Mouse (Mus musculus): ENCODE measurements around the gene Ptger2. TPM values are rescaled to one million over a fixed set of nuclear protein-coding genes. Genes with fewer than 3 reads are reported as not detected.
"Not testable (repeated sequence)": the region's sequence is repeated elsewhere in the genome, so short reads cannot be mapped to it uniquely, and the experiment has no call there.

The Ptger2 gene
- under 1 TPM; 0.25 to 0.45 TPM for total RNA-seq (2021)

DNA sequence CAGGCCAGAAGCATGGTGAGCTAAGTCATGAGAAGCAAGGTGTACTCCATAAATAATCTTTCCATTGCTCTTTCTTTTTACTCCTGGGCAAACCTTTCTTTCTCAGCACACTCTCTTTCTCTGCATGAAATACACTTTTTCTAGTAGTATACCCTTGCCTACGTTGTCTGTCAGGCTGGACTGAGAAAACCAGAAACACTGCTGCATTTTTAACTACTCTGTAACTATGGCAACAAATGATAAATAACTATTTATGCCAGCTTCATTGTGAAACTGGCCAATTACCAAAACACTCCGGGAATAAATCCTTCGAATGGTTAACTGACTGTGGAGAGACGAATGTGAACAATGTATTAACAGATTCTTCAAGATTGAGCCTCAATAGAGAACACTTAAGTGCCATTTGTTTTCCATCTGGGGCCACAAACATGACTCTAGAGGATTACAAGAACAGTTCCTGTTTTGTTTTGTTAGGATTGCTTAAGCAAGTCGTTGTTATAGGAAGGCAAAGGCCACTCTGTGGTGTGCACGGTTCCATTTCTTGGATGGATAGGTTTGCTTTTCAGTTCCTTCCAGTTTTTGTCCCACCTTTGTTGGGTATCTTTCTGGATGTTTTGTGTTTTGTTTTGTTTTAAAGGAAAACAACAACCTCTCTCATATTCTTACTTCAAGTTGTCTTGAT lies at the start of gene Ptger2:
Gene Ptger2, plus strand, starts transcription at position 522 of the 682 bp plus-strand sequence.
- DNase-seq, result not testable (repeated sequence)
- intact Hi-C loops (cut with DNase I), result loop anchor here (10.0 kb wide), 1 partner anchor 787 kb away; no protein-coding TSS in a partner anchor

- intact Hi-C loops (cut with DNase I), result no loop called here
- DNase-seq, result no peak
These were observed 27.2 kb upstream of the Ptger2 start for GRCm38 (mm10) chr14:44960746-44961145.

- DNase-seq, result peak; percentile 55 to 72
- intact Hi-C loops (cut with DNase I), result not testable (repeated sequence)
These were observed 10.7 kb upstream of the Ptger2 start for GRCm38 (mm10) chr14:44977278-44977677.

DNA sequence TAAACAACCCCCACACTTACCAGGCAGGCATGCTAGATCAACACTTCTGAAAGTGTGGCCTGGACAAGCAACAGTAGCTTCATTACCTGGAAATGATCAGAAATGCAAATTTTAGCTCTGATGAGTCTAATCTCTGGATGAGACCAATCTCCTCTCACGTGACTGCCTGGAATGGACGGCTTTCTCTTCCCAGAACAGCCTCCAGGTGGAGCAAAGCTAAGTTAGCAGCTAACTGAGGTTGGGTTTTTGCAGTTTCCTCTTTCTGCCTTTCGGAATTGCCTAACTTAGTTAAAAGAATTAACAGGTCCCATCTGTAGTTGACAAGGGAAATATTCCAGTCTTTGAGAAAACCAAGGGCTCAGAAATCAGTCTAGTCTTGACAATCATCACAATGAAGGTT lies 8.1 kb upstream of the Ptger2 start:
- peak; percentile 34 to 59 for DNase-seq
- intact Hi-C loops (cut with DNase I), result loop anchor here (5.0 to 10.0 kb wide), 2 partner anchors 77 to 795 kb away; no protein-coding TSS in a partner anchor

DNA sequence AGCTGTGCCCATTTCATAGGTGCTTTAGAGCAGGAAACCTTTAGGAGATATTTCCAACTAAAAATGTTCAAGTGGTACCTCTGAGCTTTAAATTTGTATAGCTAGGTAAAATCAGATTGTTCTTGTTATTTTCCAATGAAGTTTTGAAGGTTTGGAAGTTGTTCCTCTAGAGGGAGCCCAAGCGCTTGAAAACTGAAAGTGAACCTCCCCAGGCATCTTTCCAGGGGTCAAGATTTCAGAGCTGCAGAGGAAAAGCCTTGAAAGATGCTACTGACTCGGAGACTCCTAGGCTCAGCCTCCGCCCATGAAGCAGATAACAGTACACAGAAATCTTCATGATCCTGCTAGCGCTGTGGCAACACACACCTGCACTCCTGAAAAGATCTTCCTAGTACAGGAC lies 6.5 kb upstream of the Ptger2 start:
- DNase-seq, result peak; percentile 66 to 79
- intact Hi-C loops (cut with DNase I), result loop anchor here (1.0 to 10.0 kb wide), 3 partner anchors 76 to 793 kb away; no protein-coding TSS in a partner anchor

DNA sequence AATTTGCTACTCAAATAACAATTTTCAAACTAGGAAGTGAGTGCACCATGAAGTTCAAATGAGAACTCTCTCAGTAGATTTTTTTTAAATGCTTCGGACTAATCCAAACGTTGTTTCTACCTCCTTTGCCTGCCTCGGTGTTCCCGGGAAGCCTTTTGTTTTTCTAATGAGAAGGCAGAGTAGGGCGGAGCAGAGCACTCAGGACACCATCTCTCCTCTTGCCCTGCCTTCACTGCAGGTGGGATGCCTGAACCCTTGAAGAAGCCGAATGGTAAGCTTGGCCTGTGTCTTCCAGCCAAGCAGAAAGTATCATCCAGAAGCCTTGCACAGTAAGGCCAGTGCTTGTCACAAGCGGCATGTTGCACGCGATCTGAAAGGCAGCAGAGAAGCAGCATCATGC lies 3.9 kb upstream of the Ptger2 start:
- intact Hi-C loops (cut with DNase I), result loop anchor here (5.0 to 10.0 kb wide), 2 partner anchors 73 to 791 kb away; no protein-coding TSS in a partner anchor
- no peak for DNase-seq

- intact Hi-C loops (cut with DNase I), result loop anchor here (10.0 kb wide), 1 partner anchor 789 kb away; no protein-coding TSS in a partner anchor
- no peak for DNase-seq
These were observed 1.7 kb upstream of the Ptger2 start for GRCm38 (mm10) chr14:44986248-44986647.

GRCm38 (mm10) chr14:44988456-44989016 lies 541 bp downstream of the Ptger2 start:
- intact Hi-C loops (cut with DNase I), result loop anchor here (10.0 kb wide), 1 partner anchor 786 kb away; no protein-coding TSS in a partner anchor
- peak; percentile 12 to 34 for DNase-seq

GRCm38 (mm10) chr14:44989017-44989721 lies 1.2 kb downstream of the Ptger2 start:
- intact Hi-C loops (cut with DNase I), result loop anchor here (10.0 kb wide), 1 partner anchor 786 kb away; no protein-coding TSS in a partner anchor
- DNase-seq, result peak in 1 of 2 experiments; percentile 8

DNA sequence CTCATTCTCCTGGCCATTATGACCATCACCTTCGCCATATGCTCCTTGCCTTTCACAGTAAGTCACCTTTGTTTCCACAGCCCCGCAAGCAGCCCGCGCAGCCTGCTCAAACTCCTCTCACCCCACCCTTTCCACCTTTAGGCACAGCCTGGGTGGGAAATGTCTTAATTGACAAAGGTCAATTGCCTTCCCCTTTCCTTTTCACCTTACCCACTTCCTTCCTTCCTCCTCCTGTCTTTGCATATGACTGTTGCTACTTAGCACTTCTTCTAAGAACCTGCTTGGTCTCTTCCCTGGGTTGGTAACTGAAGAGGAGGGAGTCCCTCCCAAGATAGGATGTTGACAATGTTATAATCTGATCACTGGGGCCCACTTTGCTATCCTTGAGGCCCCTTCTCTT lies 1.8 kb downstream of the Ptger2 start:
- DNase-seq, result no peak
- intact Hi-C loops (cut with DNase I), result loop anchor here (10.0 kb wide), 1 partner anchor 785 kb away; no protein-coding TSS in a partner anchor

GRCm38 (mm10) chr14:44994337-44994736 lies 6.3 kb downstream of the Ptger2 start:
- intact Hi-C loops (cut with DNase I), result no loop called here
- no peak for DNase-seq

DNA sequence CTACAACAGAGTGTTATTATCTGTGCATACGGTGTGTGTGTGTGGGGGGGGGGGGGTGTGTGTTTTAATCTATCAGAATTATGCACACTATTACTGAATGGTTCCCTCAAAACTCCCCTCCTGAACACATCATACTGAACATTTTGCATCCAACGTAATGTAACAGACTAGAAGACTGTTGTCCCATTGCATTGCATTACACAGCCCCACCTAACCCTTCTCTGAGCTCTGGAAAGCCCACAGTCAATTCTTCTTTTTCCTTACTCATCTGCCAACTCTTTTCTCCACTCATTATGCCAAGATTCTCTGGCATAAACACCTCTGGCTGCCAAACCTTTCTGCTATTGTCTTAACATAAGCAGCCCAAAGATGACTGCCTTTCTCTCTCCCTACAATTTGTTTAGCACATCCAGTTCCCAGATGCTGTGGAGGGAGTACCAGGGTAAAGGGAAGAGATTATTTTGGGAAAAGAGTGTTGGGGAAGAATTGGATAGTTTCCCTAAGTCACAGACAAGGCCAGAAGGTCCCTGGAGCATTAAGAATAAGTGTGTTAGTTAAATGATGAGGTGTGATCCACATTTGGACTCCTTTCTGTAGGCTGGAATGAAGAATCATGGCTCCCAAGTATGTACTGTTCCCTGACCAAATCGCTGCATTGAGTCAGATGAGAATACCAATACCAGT lies 12.2 kb downstream of the Ptger2 start:
- no peak for DNase-seq
- intact Hi-C loops (cut with DNase I), result no loop called here

- intact Hi-C loops (cut with DNase I), result no loop called here
These were observed 17.8 kb downstream of the Ptger2 start for GRCm38 (mm10) chr14:45005698-45006283.

GRCm38 (mm10) chr14:45009242-45009641 lies 21.2 kb downstream of the Ptger2 start:
- intact Hi-C loops (cut with DNase I), result no loop called here
- DNase-seq, result no peak

More at GRCm38 (mm10) chr14:45005698-45006283, 17.8 kb downstream of the Ptger2 start:
- DNase-seq, result no peak

GRCm38 (mm10) chr14:45011260-45011659 lies 23.3 kb downstream of the Ptger2 start:
- intact Hi-C loops (cut with DNase I), result no loop called here
- DNase-seq, result no peak

- no peak for DNase-seq
- intact Hi-C loops (cut with DNase I), result no loop called here
These were observed 23.7 kb downstream of the Ptger2 start for GRCm38 (mm10) chr14:45011671-45012070.

DNA sequence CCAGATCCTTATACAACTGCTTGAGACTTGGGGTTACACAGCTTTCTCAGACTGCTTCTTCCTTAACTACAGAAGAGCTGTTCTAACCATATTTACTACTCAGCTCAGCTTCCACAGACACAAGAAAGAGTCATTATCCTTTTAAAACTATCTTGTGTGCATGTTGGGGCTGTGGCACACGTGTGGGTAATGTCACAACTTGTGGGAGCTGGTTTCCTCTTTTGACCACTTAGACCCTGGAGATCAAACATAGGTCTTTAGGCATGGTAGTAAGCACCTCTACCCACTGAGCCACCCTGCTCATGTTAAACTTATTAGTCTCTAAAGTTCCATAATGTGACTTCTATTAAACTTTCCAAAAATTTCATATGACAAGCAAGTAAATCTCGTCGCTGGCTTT lies 33.6 kb downstream of the Ptger2 start:
- intact Hi-C loops (cut with DNase I), result no loop called here
- no peak for DNase-seq

- DNase-seq, result no peak
- intact Hi-C loops (cut with DNase I), result no loop called here
These were observed 46.3 kb downstream of the Ptger2 start for GRCm38 (mm10) chr14:45034293-45034692.

GRCm38 (mm10) chr14:45036579-45036978 lies 48.6 kb downstream of the Ptger2 start:
- intact Hi-C loops (cut with DNase I), result no loop called here
- no peak for DNase-seq

DNA sequence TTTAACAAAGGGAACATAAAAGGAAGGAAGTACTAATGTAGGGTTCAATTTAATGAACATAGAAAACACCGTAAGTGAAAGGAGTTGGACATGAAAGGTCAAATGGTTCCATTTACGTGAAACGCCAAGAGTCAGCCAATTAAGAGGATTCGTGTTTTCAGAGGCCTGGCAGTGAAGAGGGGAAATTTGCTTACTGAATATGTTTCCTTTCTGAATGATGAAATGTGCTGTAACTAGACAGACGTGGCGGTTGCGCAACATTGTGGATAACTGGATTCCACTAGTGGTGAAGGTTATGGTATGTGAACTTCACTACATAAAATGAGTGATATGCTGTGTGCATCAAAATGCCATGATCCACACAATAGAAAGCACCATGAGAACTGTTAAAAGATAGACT lies 50.1 kb downstream of the Ptger2 start:
- intact Hi-C loops (cut with DNase I), result no loop called here
- DNase-seq, result no peak

Measured in heart, postnatal 10 days (tissue).